Mouse (Mus musculus) neural tube, embryonic 14.5 days (tissue): ENCODE results near the gene Tmcc3. TPM values are rescaled to one million over a fixed set of nuclear protein-coding genes. Genes with fewer than 3 reads are reported as not detected.
A peak's percentile ranks its signal among the peaks of the same experiment; 100 is the strongest.
"Not testable (repeated sequence)": the region's sequence is repeated elsewhere in the genome, so short reads cannot be mapped to it uniquely, and the experiment has no call there.

ENCODE experiments used
- ATAC-seq: fragments of 200-750 bp; cut with Nextera tagmentation; 2 replicates; pipeline ENCODE4 v1.8.0; 2017; ENCODE audit warnings: low read depth, mild to moderate bottlenecking, moderate TSS enrichment, moderate library complexity
- H3K27ac ChIP-seq: fragments of 300-500 bp; sonication (generic); 2 replicates; pipeline ENCODE4 v1.5.1; 2014; ENCODE audit warnings: low read depth, mild to moderate bottlenecking, control low read depth, low read length, moderate library complexity, mixed read lengths
- H3K27me3 ChIP-seq: fragments of 300-500 bp; sonication (generic); 2 replicates; pipeline ENCODE4 v1.6.1; 2014; ENCODE audit warnings: low read length; ENCODE audit not compliant: control insufficient read depth, insufficient read depth
- H3K36me3 ChIP-seq: fragments of 300-500 bp; sonication (generic); 2 replicates; pipeline ENCODE4 v1.6.1; 2014; ENCODE audit warnings: low read length, mixed read lengths; ENCODE audit not compliant: control insufficient read depth, insufficient read depth
- H3K4me1 ChIP-seq: fragments of 300-500 bp; sonication (generic); 2 replicates; pipeline ENCODE4 v1.6.1; 2014; ENCODE audit warnings: low read length; ENCODE audit not compliant: control insufficient read depth, insufficient read depth
- H3K4me2 ChIP-seq: fragments of 300-500 bp; sonication (generic); 2 replicates; pipeline ENCODE4 v1.6.1; 2014; ENCODE audit warnings: mild to moderate bottlenecking, low read depth, low read length, control low read depth
- H3K4me3 ChIP-seq: fragments of 300-500 bp; sonication (generic); 2 replicates; pipeline ENCODE4 v1.5.1; 2014; ENCODE audit warnings: low read depth, low read length, control low read depth, mixed read lengths
- H3K9ac ChIP-seq: fragments of 300-500 bp; sonication (generic); replicated peaks from 2 replicates; pipeline ENCODE4 v1.6.1; 2014; ENCODE audit warnings: low read depth, mild to moderate bottlenecking, control low read depth, low read length, mixed read lengths
- H3K9me3 ChIP-seq: fragments of 300-500 bp; sonication (generic); 2 replicates; pipeline ENCODE4 v1.6.1; 2016; ENCODE audit warnings: low read length; ENCODE audit not compliant: control insufficient read depth
- WGBS: fragments of 180-500 bp; shearing (Covaris S2); extraction: QIAGEN DNeasy Blood & Tissue Kit; methylation state at CpG from one replicate; pipeline ENCODE4 v1.1.7; 2014; 5-methylcytosine and 5-hydroxymethylcytosine counted together
- polyA plus RNA-seq: library from polyadenylated mRNA; unstranded; fragments of >200 nt; fragmentation: Nextera tagmentation; extraction: Ambion mirVana; gene quantifications from 2 replicates; pipeline ENCODE4 v1.2.1, GENCODE M21; 2014

Tmcc3 gene
- polyA plus RNA-seq, 1 experiment from 2014 or later = 24.2 TPM

GRCm38 (mm10) chr10:94578870-94579269 lies 267.1 kb downstream of the Tmcc3 start:
- Histone ChIP-seq H3K27me3 (no peaks in the 10 kb centered on the region), H3K4me2 (no peak overlapping the region), H3K36me3 (peaks cover 3% of the 10 kb centered on the region; the same call in 1 of the 2 replicates), H3K9ac (no peak overlapping the region), H3K4me1 (no peaks in the 10 kb centered on the region), H3K9me3 (no peaks in the 10 kb centered on the region), H3K27ac (no peak overlapping the region), H3K4me3 (no peak overlapping the region)
- no peak for ATAC-seq
- WGBS = 90% methylated on average over 15 of the region's 15 CpGs

GRCm38 (mm10) chr10:94581384-94581783 lies 269.6 kb downstream of the Tmcc3 start:
- no peak for ATAC-seq
- H3K9me3 ChIP-seq = no peaks in the 10 kb centered on the region
- H3K36me3 ChIP-seq = peaks cover 3% of the 10 kb centered on the region; the same call in 1 of the 2 replicates
- H3K4me1 ChIP-seq = peaks cover 8% of the 10 kb centered on the region
- H3K9ac ChIP-seq = no peak overlapping the region
- WGBS = 96% methylated on average over 3 of the region's 3 CpGs
- no peak overlapping the region for H3K4me2 ChIP-seq
- H3K27me3 ChIP-seq = no peaks in the 10 kb centered on the region
- H3K4me3 ChIP-seq = no peak overlapping the region
- H3K27ac ChIP-seq = no peak overlapping the region

- H3K27me3 ChIP-seq = no peaks in the 10 kb centered on the region
- no peak overlapping the region for H3K4me2 ChIP-seq
- H3K9ac ChIP-seq = no peak overlapping the region
- no peak overlapping the region for H3K27ac ChIP-seq
- H3K9me3 ChIP-seq = no peaks in the 10 kb centered on the region
- peaks cover 8% of the 10 kb centered on the region for H3K4me1 ChIP-seq
- H3K4me3 ChIP-seq = no peak overlapping the region
- ATAC-seq = no peak
- H3K36me3 ChIP-seq = peaks cover 3% of the 10 kb centered on the region; the same call in 1 of the 2 replicates
- 82% methylated on average over 4 of the region's 4 CpGs for WGBS
Measured at GRCm38 (mm10) chr10:94583714-94584113, 272.0 kb downstream of the Tmcc3 start.

- WGBS = 15% methylated on average over 17 of the region's 17 CpGs
- H3K4me3 ChIP-seq = no peak overlapping the region
- peak; percentile 64; the same call in 1 of the 2 replicates for ATAC-seq
Measured at GRCm38 (mm10) chr10:94584851-94585359, 273.2 kb downstream of the Tmcc3 start.

GRCm38 (mm10) chr10:94585819-94586218 lies 274.1 kb downstream of the Tmcc3 start:
- H3K27ac ChIP-seq = no peak overlapping the region
- 79% methylated on average over 8 of the region's 8 CpGs for WGBS
- ATAC-seq = no peak
- H3K9ac ChIP-seq = no peak overlapping the region
- peaks cover 3% of the 10 kb centered on the region; the same call in 1 of the 2 replicates for H3K36me3 ChIP-seq
- H3K4me3 ChIP-seq = no peak overlapping the region
- no peak overlapping the region for H3K4me2 ChIP-seq
- no peaks in the 10 kb centered on the region for H3K9me3 ChIP-seq
- H3K4me1 ChIP-seq = peaks cover 8% of the 10 kb centered on the region
- H3K27me3 ChIP-seq = no peaks in the 10 kb centered on the region

More at GRCm38 (mm10) chr10:94584851-94585359, 273.2 kb downstream of the Tmcc3 start:
- 0 out of 2 replicates have a peak overlapping the region, but pooled peaks have one; percentile 21 for H3K9ac ChIP-seq
- no peak overlapping the region for H3K27ac ChIP-seq
- H3K36me3 ChIP-seq = peaks cover 3% of the 10 kb centered on the region; the same call in 1 of the 2 replicates
- H3K4me2 ChIP-seq = peak overlapping the region; percentile 26
- H3K4me1 ChIP-seq = peaks cover 8% of the 10 kb centered on the region
- no peaks in the 10 kb centered on the region for H3K27me3 ChIP-seq
- no peaks in the 10 kb centered on the region for H3K9me3 ChIP-seq

- H3K27ac ChIP-seq = no peak overlapping the region
- H3K4me2 ChIP-seq = no peak overlapping the region
- no peak for ATAC-seq
- peaks cover 8% of the 10 kb centered on the region for H3K4me1 ChIP-seq
- no peaks in the 10 kb centered on the region for H3K36me3 ChIP-seq
- H3K9ac ChIP-seq = no peak overlapping the region
- H3K27me3 ChIP-seq = no peaks in the 10 kb centered on the region
- H3K4me3 ChIP-seq = no peak overlapping the region
- H3K9me3 ChIP-seq = no peaks in the 10 kb centered on the region
- 92% methylated on average over 5 of the region's 5 CpGs for WGBS
Measured at GRCm38 (mm10) chr10:94588976-94589375, 277.2 kb downstream of the Tmcc3 start.

- 89% methylated on average over 9 of the region's 9 CpGs for WGBS
- no peak for ATAC-seq
- Histone ChIP-seq H3K4me2 (no peak overlapping the region), H3K36me3 (no peaks in the 10 kb centered on the region), H3K9ac (no peak overlapping the region), H3K9me3 (no peaks in the 10 kb centered on the region), H3K4me1 (no peaks in the 10 kb centered on the region), H3K27me3 (no peaks in the 10 kb centered on the region), H3K4me3 (no peak overlapping the region), H3K27ac (no peak overlapping the region)
Measured at GRCm38 (mm10) chr10:94595705-94596104, 284.0 kb downstream of the Tmcc3 start.

GRCm38 (mm10) chr10:94599846-94600245 lies 288.1 kb downstream of the Tmcc3 start:
- H3K4me1 ChIP-seq, H3K27me3 ChIP-seq, H3K27ac ChIP-seq, H3K9me3 ChIP-seq, ATAC-seq, H3K4me2 ChIP-seq, H3K4me3 ChIP-seq, H3K36me3 ChIP-seq, H3K9ac ChIP-seq: not testable (repeated sequence)
- 62% methylated on average over 1 of the region's 2 CpGs for WGBS

GRCm38 (mm10) chr10:94601034-94601433 lies 289.3 kb downstream of the Tmcc3 start:
- Histone ChIP-seq H3K36me3 (no peaks in the 10 kb centered on the region), H3K4me3 (no peak overlapping the region), H3K9me3 (no peaks in the 10 kb centered on the region), H3K27me3 (no peaks in the 10 kb centered on the region), H3K9ac (no peak overlapping the region), H3K4me1 (no peaks in the 10 kb centered on the region), H3K4me2 (no peak overlapping the region), H3K27ac (no peak overlapping the region)
- 95% methylated on average over 6 of the region's 6 CpGs for WGBS
- ATAC-seq = no peak
